Mouse (Mus musculus) myocyte (in vitro differentiated cells): ENCODE data around the gene Mrps23.
A peak's percentile ranks its signal among the peaks of the same experiment; 100 is the strongest.

ENCODE experiments used
- CEBPB ChIP-seq: IDR thresholded peaks from 2 replicates; pipeline ENCODE4 v1.6.1; 2011; ENCODE audit warnings: mild to moderate bottlenecking, moderate library complexity; ENCODE audit not compliant: poor library complexity, insufficient read depth, severe bottlenecking
- E2F4 ChIP-seq: IDR thresholded peaks from one replicate; pipeline ENCODE4 v1.6.1; 2011; ENCODE audit warnings: mild to moderate bottlenecking, control low read depth, moderate library complexity; ENCODE audit not compliant: insufficient read depth
- MAX ChIP-seq: IDR thresholded peaks from one replicate; pipeline ENCODE4 v1.6.1; 2011; ENCODE audit warnings: low read depth, mild to moderate bottlenecking, control low read depth
- MYOD1 ChIP-seq, 3 experiments: IDR thresholded peaks; one replicate each; pipeline ENCODE4 v1.6.1; 2011; ENCODE audit warnings: control low read depth in 2 of 3, low read depth in 2 of 3, mild to moderate bottlenecking in 2 of 3, moderate library complexity in 1 of 3; ENCODE audit not compliant: insufficient read length in 2 of 3, control insufficient read depth in 1 of 3
- MYOG ChIP-seq, 3 experiments: IDR thresholded peaks; one replicate each; pipeline ENCODE4 v1.6.1; 2011; ENCODE audit warnings: control low read depth in 2 of 3, low read depth in 2 of 3, mild to moderate bottlenecking in 2 of 3; ENCODE audit not compliant: insufficient read length in 2 of 3, control insufficient read depth in 1 of 3, insufficient read depth in 1 of 3
- POLR2A ChIP-seq: IDR thresholded peaks from one replicate; pipeline ENCODE4 v1.6.1; 2011; ENCODE audit warnings: low read depth, mild to moderate bottlenecking, control low read depth, moderate library complexity; ENCODE audit not compliant: insufficient read length
- POLR2AphosphoS2 ChIP-seq: IDR thresholded peaks from one replicate; pipeline ENCODE4 v1.6.1; 2011; ENCODE audit warnings: low read depth, control low read depth; ENCODE audit not compliant: insufficient read length
- SRF ChIP-seq: IDR thresholded peaks from one replicate; pipeline ENCODE4 v1.6.1; 2011; ENCODE audit warnings: low read depth; ENCODE audit not compliant: control insufficient read depth, insufficient read length
- TCF12 ChIP-seq: IDR thresholded peaks from one replicate; pipeline ENCODE4 v1.6.1; 2011; ENCODE audit warnings: mild to moderate bottlenecking, control low read depth; ENCODE audit not compliant: poor library complexity, insufficient read depth, severe bottlenecking
- TCF3 ChIP-seq: IDR thresholded peaks from one replicate; pipeline ENCODE4 v1.6.1; 2011; ENCODE audit warnings: low read depth, control low read depth; ENCODE audit not compliant: insufficient read length
- USF1 ChIP-seq: IDR thresholded peaks from one replicate; pipeline ENCODE4 v1.6.1; 2011; ENCODE audit warnings: low read depth, mild to moderate bottlenecking, control low read depth, moderate library complexity

- TF ChIP-seq TCF12 (no peak), POLR2A (no peak), MAX (no peak), USF1 (no peak), POLR2AphosphoS2 (no peak), MYOG (IDR thresholded peaks at IDR 0.05; ENCODE audit: control insufficient read depth in 1 of 3, insufficient read depth in 1 of 3, insufficient read length in 2 of 3, low read depth in 2 of 3) (peak in 1 of 3 experiments; percentile 66), SRF (no peak), E2F4 (no peak), MYOD1 (IDR thresholded peaks at IDR 0.05; ENCODE audit: control insufficient read depth in 1 of 3, insufficient read length in 2 of 3, low read depth in 2 of 3) (peak in 1 of 3 experiments; percentile 43), CEBPB (peak; percentile 42; the same call in 1 of the 2 replicates), TCF3 (no peak)
These were observed 39.9 kb upstream of the Mrps23 start for GRCm38 (mm10) chr11:88164213-88164723.
